Mouse (Mus musculus): ENCODE results near the gene Hacl1. TPM values are rescaled to one million over a fixed set of nuclear protein-coding genes. Genes with fewer than 3 reads are reported as not detected.

The Hacl1 gene
- polyA plus RNA-seq, 1 experiment from 2014 or later = 13.0 TPM

DNA sequence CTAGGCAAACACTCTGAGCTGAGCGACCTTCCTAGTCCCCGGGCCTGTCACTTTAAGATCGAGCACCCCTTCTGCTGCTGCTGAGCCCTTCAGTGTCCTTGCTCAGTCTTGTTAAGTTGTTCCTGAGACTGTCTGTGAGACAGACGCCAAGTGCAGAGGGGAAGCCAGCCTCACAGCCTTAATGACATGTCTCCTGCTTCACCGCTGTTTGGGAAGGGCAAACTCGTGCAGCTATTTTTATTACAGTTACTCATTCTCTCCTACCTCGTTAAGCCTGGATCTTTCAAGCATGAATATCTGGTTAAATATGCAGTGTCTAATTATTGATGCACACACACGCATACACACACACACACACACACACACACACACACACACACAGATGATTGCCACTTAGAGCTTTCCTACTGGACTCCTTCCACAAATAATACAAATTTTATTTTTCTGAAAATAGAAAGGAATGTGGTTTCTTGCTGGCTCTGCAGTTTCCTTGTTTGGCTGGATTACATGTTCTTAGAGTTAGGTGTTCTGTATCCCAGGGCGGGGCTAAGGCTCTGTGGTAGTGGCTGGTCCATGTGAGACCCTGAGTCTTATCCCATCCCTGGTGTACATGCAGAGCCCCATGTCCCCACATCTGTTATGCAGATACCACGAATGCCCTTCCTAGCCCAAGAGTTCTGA lies 18.6 kb upstream of the Hacl1 start:
- Histone ChIP-seq H3K4me2 (no peak overlapping the region), H3K27ac (peak overlapping the region; percentile 97), H3K4me3 (replicated peaks) (no peak overlapping the region), H3K9me3 (no peaks in the 10 kb centered on the region), H3K9ac (no peak overlapping the region), H3K27me3 (replicated peaks) (no peaks in the 10 kb centered on the region), H3K4me1 (peaks cover 36% of the 10 kb centered on the region), H3K36me3 (no peaks in the 10 kb centered on the region)
- ATAC-seq (ENCODE audit: insufficient read depth, low FRiP score, low read depth) = 0 out of 2 replicates have a peak, but pooled peaks have one; percentile 5
- 58% methylated on average over 10 of the region's 10 CpGs for WGBS

DNA sequence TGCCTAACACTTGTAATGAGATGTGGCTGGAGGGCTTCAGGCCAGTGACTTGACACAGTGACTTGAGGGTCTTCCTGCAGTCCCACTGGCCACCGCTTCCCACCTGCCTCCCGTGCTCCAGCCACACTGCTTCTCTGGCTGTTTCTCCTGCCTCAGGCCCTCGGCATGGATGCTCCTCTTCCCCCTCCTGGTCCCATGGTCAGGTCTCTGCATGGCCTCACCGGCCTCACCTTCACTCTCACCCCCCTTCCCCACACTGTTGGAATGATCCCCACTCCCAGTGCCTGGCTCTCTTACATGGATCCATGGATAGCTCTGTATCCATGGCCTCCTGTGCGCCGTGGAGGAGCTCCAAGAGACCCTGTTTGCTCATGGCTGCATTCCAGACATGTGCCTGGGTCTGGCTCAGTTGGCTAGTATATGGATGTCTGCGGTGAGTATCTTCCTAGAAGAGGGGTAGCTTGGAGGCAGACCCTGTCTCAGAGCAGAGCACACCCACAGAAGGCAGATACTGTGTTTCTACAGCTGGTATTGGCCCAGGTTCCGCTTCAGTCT lies 17.1 kb upstream of the Hacl1 start:
- no peak for ATAC-seq (ENCODE audit: insufficient read depth, low FRiP score, low read depth)
- Histone ChIP-seq H3K4me3 (replicated peaks) (no peak overlapping the region), H3K27ac (no peak overlapping the region), H3K4me2 (no peak overlapping the region), H3K36me3 (no peaks in the 10 kb centered on the region), H3K9me3 (no peaks in the 10 kb centered on the region), H3K4me1 (peaks cover 27% of the 10 kb centered on the region), H3K27me3 (replicated peaks) (no peaks in the 10 kb centered on the region), H3K9ac (no peak overlapping the region)
- WGBS = 88% methylated on average over 8 of the region's 8 CpGs

DNA sequence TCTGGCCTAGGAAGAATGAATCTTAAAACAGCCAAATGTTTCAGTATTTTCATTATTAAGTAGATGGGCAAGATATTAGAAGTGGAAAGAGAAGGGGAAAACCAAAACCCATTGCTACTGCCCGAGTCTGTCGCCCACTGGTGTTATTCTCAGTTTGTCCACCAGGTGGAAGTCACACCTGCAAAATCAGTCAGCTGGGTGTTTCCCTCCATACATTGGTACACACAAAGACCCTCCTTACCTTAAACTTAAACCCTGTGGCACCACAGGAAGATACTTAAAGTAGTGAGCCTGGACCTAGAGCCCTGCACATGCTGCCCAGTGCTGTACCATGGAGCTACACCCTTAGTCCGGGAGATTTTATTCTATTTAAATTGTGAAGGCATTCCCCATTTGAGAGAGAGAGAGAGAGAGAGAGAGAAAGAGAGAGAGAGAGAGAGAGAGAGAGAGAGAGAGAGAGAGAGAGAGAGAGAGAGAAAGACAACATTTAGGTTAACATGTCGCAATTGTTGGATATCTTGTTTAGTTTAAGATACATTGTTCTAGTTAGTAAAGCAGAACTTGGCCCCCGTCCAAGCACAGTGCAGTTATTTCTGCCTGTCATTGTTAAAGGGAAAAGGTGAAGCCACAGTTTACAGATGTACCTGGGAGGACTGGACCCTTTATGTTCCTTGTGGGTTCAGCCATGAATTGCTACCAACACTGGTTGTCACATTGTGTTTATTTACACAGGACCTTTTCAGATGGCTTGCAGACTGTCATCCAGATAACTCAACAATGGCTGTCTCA lies 16.0 kb upstream of the Hacl1 start:
- no peak for ATAC-seq (ENCODE audit: insufficient read depth, low FRiP score, low read depth)
- peaks cover 17% of the 10 kb centered on the region for H3K4me1 ChIP-seq
- H3K27ac ChIP-seq = no peak overlapping the region
- no peaks in the 10 kb centered on the region for H3K27me3 ChIP-seq (replicated peaks)
- no peaks in the 10 kb centered on the region for H3K36me3 ChIP-seq
- H3K4me2 ChIP-seq = no peak overlapping the region
- no peaks in the 10 kb centered on the region for H3K9me3 ChIP-seq
- no peak overlapping the region for H3K4me3 ChIP-seq (replicated peaks)
- H3K9ac ChIP-seq = no peak overlapping the region
- 21% methylated on average over 5 of the region's 5 CpGs for WGBS

DNA sequence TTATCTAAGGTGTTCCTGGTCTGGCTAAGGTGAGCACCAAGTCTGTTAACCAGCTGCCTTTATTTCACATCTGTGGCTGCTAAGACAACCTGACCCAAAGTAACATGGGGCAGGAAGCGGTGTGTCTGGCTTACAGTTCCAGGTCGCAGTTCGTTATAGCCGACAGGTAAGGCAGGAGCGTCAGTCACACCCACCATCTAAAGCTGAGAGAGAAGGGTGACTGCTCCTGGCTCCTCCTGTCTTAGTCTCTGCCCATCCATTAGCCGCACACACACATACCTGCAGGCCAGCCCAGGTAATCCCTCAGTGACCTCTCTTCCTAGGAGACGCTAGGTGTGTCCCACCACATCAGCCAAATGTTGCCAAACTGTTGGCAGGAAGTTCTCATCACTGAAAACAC lies 15.3 kb upstream of the Hacl1 start:
- no peak for ATAC-seq (ENCODE audit: insufficient read depth, low FRiP score, low read depth)
- 72% methylated on average over 7 of the region's 7 CpGs for WGBS
- Histone ChIP-seq H3K4me1 (peaks cover 18% of the 10 kb centered on the region), H3K4me3 (replicated peaks) (no peak overlapping the region), H3K36me3 (no peaks in the 10 kb centered on the region), H3K27ac (no peak overlapping the region), H3K9me3 (no peaks in the 10 kb centered on the region), H3K9ac (no peak overlapping the region), H3K4me2 (no peak overlapping the region), H3K27me3 (replicated peaks) (no peaks in the 10 kb centered on the region)

DNA sequence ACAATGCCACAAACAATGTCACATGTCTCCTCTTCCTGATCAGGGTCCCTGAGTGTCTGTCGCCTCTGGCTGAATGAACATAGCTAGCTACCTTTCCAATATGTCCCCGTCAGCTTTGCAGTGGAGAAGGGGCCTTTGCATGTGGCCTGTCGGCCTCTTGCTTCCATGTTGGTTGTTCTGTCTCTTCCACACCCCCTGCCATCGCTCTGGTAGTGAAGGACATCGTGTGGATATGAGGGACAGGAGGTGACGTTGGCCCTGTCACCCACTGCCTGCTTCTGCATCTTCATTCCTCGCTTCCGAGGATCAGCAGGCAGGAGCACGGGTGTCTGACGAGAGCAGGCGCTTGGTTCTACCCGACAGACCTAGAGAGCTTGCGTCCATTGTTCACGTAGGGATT lies 14.3 kb upstream of the Hacl1 start:
- Histone ChIP-seq H3K9me3 (no peaks in the 10 kb centered on the region), H3K9ac (no peak overlapping the region), H3K4me3 (replicated peaks) (no peak overlapping the region), H3K4me1 (peaks cover 13% of the 10 kb centered on the region), H3K27me3 (replicated peaks) (no peaks in the 10 kb centered on the region), H3K27ac (no peak overlapping the region), H3K36me3 (no peaks in the 10 kb centered on the region), H3K4me2 (no peak overlapping the region)
- WGBS = 86% methylated on average over 14 of the region's 14 CpGs
- no peak for ATAC-seq (ENCODE audit: insufficient read depth, low FRiP score, low read depth)

DNA sequence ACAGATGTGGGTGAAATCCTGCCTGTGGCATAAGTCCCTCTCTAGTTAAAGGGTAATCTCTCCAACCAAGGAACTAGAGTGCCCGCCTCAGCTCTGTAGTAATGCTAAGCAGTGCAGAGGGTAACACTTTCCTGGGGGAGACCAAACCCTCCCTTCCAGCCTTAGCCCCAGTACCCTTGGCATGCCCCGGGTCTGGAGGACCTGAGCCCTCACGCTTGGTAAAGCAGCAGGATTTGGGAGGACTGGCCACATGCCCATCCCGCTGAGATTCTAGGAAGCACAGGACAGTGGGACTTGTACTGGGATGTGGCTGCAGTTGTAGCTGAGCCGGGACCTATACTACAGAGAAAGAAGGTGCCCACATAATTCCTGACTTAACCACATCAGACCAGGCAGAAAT lies 13.7 kb upstream of the Hacl1 start:
- ATAC-seq (ENCODE audit: insufficient read depth, low FRiP score, low read depth) = no peak
- Histone ChIP-seq H3K36me3 (no peaks in the 10 kb centered on the region), H3K4me1 (peaks cover 13% of the 10 kb centered on the region), H3K4me3 (replicated peaks) (no peak overlapping the region), H3K27me3 (replicated peaks) (no peaks in the 10 kb centered on the region), H3K27ac (no peak overlapping the region), H3K4me2 (no peak overlapping the region), H3K9ac (no peak overlapping the region), H3K9me3 (no peaks in the 10 kb centered on the region)
- WGBS = 90% methylated on average over 5 of the region's 5 CpGs

DNA sequence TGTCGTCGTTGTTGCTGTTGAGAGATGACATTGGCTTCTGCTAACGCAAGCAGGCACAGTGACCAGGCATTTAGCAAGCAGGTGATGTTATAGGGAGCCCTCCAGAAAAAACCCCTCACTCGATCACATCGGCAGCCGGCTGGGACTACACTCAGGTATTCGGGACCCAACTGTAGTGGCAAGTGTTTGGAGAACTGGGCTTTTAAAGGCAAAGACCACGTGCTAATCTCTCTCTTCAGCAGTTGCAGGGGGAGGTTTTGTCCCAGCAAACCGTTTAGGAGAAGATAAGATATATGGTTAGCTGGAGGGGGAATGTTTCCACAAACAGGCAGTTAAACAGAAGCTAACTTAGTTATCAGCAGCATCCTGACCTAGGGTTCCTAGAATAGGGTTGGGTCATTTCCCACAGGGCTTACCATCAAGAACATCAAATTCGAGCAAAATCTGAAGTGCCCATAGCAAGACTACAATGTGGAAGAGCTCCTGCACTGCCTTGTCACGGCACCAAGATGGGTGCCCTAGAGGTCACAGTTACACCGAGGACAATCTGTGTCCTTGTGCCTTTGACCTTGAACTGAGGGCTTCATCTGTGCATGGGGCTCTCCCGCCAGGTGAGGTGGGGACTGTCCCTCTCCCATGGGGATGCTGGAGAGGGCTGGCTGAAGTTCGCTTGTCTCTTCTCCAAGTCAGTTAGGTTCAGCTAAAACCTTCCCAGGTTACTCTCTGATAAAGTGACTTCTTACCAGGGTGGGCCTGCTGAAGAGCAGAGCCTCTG lies 12.2 kb upstream of the Hacl1 start:
- no peaks in the 10 kb centered on the region for H3K9me3 ChIP-seq
- no peak overlapping the region for H3K4me3 ChIP-seq (replicated peaks)
- ATAC-seq (ENCODE audit: insufficient read depth, low FRiP score, low read depth) = no peak
- H3K4me2 ChIP-seq = no peak overlapping the region
- 76% methylated on average over 14 of the region's 14 CpGs for WGBS
- H3K4me1 ChIP-seq = peaks cover 7% of the 10 kb centered on the region; the same call in 1 of the 2 replicates
- H3K27ac ChIP-seq = no peak overlapping the region
- H3K36me3 ChIP-seq = no peaks in the 10 kb centered on the region
- H3K27me3 ChIP-seq (replicated peaks) = no peaks in the 10 kb centered on the region
- H3K9ac ChIP-seq = no peak overlapping the region

DNA sequence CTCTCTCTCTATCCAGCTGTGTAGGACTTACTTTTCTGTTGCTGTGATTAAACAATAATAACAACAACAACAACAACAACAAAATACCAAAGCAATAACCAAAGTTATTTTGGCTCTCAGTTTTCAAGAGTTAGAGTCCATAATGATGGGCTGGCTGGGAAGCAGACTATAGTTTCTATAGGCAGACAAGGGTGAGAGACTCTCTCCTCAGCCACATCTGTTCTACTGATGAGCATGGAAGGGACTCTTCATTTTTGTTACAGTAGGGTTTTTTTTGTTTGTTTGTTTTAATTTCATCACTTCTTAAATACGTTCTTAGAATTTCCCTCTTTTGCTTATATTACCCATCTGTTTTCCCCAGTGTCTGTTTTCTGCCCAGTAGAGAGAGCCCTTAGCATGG lies 11.5 kb upstream of the Hacl1 start:
- H3K27me3 ChIP-seq (replicated peaks) = no peaks in the 10 kb centered on the region
- H3K9ac ChIP-seq = no peak overlapping the region
- ATAC-seq (ENCODE audit: insufficient read depth, low FRiP score, low read depth) = no peak
- H3K36me3 ChIP-seq = no peaks in the 10 kb centered on the region
- peaks cover 7% of the 10 kb centered on the region; the same call in 1 of the 2 replicates for H3K4me1 ChIP-seq
- 66% methylated on average over 1 of the region's 1 CpGs for WGBS
- H3K4me2 ChIP-seq = no peak overlapping the region
- H3K27ac ChIP-seq = no peak overlapping the region
- H3K4me3 ChIP-seq (replicated peaks) = no peak overlapping the region
- no peaks in the 10 kb centered on the region for H3K9me3 ChIP-seq

DNA sequence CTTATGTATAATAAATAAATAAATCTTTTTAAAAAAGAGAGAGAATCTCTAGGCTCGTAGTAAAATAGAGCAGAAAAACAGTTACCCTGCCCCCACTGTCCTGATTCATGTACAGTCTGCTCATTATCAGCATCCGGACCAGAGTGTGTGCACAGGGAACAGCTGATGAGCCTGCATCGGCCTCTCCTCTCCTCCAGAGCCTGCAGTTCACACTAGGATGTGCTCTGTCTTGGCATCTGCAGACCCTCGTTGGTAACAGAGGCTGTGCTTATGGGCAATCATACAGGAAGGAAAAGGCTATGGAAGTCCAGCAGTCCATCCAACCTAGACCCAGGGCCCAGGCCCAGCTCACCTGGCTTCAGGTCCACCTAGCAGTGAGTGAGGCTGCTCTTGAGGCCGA lies 11.0 kb upstream of the Hacl1 start:
- H3K36me3 ChIP-seq = no peaks in the 10 kb centered on the region
- H3K27me3 ChIP-seq (replicated peaks) = no peaks in the 10 kb centered on the region
- H3K4me3 ChIP-seq (replicated peaks) = no peak overlapping the region
- ATAC-seq (ENCODE audit: insufficient read depth, low FRiP score, low read depth) = no peak
- H3K9ac ChIP-seq = no peak overlapping the region
- no peaks in the 10 kb centered on the region for H3K9me3 ChIP-seq
- H3K4me1 ChIP-seq = peaks cover 3% of the 10 kb centered on the region; the same call in 1 of the 2 replicates
- H3K4me2 ChIP-seq = no peak overlapping the region
- WGBS = 49% methylated on average over 5 of the region's 5 CpGs
- H3K27ac ChIP-seq = no peak overlapping the region

DNA sequence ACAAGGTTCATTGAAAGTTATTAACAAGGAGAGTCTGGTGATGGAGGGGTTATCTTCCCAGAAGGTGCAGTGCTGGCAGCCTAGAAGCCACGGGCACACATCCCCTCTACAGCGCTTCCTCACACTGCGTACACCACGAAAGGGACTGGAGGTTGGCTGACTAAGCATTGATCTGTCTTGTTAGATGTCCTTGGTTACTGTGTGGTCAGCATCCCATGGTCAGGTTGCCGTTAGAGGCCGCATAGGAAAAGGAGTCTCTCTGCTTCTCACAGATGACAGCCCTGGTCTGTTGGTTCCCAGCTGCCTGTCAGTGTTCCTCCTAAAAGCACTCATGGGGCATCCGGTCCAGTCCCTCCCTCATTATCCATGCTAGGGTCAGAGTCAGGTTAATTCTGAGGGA lies 10.1 kb upstream of the Hacl1 start:
- Histone ChIP-seq H3K9me3 (no peaks in the 10 kb centered on the region), H3K27me3 (replicated peaks) (no peaks in the 10 kb centered on the region), H3K27ac (no peak overlapping the region), H3K4me3 (replicated peaks) (no peak overlapping the region), H3K36me3 (no peaks in the 10 kb centered on the region), H3K9ac (no peak overlapping the region), H3K4me1 (peaks cover 3% of the 10 kb centered on the region; the same call in 1 of the 2 replicates), H3K4me2 (no peak overlapping the region)
- ATAC-seq (ENCODE audit: insufficient read depth, low FRiP score, low read depth) = no peak
- WGBS = 59% methylated on average over 7 of the region's 7 CpGs

DNA sequence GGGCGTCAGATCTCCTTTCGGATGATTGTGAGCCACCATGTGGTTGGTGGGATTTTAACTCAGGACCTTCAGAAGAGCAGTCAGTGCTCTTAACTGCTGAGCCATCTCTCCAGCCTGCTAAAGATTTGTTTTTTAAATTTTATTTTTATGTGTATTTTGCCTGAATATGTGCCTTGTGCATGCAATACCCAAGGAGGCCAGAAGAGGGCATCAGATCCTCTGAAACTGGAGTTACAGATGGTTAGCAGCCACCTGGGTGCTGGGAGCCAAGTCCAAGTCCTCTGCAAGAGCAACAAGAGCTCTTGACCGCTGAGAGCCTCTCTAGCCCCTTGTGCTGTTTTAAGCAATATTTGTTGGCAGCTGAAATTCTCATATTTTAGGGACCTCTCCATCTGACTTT lies 9.3 kb upstream of the Hacl1 start:
- no peak for ATAC-seq (ENCODE audit: insufficient read depth, low FRiP score, low read depth)
- Histone ChIP-seq H3K36me3 (no peaks in the 10 kb centered on the region), H3K9ac (no peak overlapping the region), H3K27me3 (replicated peaks) (no peaks in the 10 kb centered on the region), H3K4me3 (replicated peaks) (no peak overlapping the region), H3K4me2 (no peak overlapping the region), H3K9me3 (no peaks in the 10 kb centered on the region), H3K27ac (no peak overlapping the region), H3K4me1 (peaks cover 3% of the 10 kb centered on the region; the same call in 1 of the 2 replicates)
- 95% methylated on average over 3 of the region's 3 CpGs for WGBS

Measured in stomach, embryonic 15.5 days (tissue).